Mouse (Mus musculus) bone marrow macrophage, adult 2 months (primary cell): ENCODE results near the gene Trim69. TPM values are rescaled to one million over a fixed set of nuclear protein-coding genes. Genes with fewer than 3 reads are reported as not detected.

Source experiments
- H3K27ac ChIP-seq: 2 replicates; pipeline ENCODE4 v1.5.1; 2012; ENCODE audit warnings: low read depth, low read length; ENCODE audit not compliant: insufficient read depth
- H3K4me1 ChIP-seq: 2 replicates; pipeline ENCODE4 v1.6.1; 2012; ENCODE audit warnings: low read length; ENCODE audit not compliant: control insufficient read depth, insufficient read depth
- H3K4me3 ChIP-seq: 2 replicates; pipeline ENCODE4 v1.5.1; 2012; ENCODE audit warnings: mild to moderate bottlenecking, low read length, moderate library complexity; ENCODE audit not compliant: insufficient read depth
- CTCF ChIP-seq: IDR thresholded peaks from 2 replicates; pipeline ENCODE4 v1.5.1; 2012; ENCODE audit warnings: low read depth, mild to moderate bottlenecking, low read length, moderate library complexity
- POLR2A ChIP-seq: IDR thresholded peaks from 2 replicates; pipeline ENCODE4 v1.6.1; 2012; ENCODE audit warnings: mild to moderate bottlenecking, low read depth, low read length, borderline replicate concordance
- polyA plus RNA-seq: library from polyadenylated mRNA; stranded (reverse); fragments of >200 nt; gene quantifications from 2 replicates; pipeline ENCODE4 v1.2.4, GENCODE M21; 2012; ENCODE audit not compliant: missing spikeins, insufficient read depth, insufficient read length

Gene Trim69
- polyA plus RNA-seq, 1 experiment, result not detected

DNA sequence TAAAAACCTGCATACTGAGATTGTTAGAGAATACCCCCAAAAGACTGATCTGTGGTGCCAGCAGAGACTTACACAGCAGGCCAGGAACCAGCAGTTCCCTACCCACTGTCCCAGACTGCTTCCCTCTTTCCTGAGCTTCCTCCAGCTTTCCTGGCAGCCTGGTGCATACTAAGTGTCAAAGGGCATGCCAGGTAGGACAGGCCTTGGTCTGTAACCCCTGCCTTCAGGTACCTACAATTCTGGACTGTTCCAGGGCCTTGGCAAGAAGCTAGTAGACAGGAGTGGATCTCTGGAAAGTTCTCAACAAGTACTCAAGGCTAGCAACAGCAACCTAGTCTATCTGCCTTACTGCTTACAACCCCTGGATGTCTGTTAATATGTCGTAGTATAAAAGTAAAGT lies 9.3 kb upstream of the Trim69 start:
- TF ChIP-seq POLR2A, result no peak
- TF ChIP-seq CTCF, result no peak
- Histone ChIP-seq H3K4me1 (peaks cover 55% of the 10 kb centered on the region), H3K4me3 (peak overlapping the region; percentile 84; the same call in 1 of the 2 replicates), H3K27ac (no peak overlapping the region)

DNA sequence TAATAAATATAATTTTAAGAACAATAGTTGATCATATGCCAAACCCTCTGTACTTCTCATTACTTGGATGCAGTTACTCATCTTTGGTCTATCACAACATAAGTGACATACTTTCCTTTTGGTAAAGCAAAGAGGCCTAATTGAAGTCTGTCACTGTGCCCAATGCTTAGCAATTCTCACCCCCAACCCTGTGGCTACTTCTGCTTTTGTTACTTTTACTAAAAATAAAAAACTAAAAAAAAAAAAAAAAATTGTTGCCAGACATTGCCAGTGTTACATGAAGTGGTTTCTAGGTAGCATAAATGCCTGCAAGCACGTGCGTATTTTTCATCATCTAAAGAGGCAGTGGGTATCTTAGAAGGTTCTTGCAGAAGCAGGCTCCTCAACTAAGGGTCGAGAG lies 7.7 kb upstream of the Trim69 start:
- H3K27ac ChIP-seq, result peak overlapping the region; percentile 30

DNA sequence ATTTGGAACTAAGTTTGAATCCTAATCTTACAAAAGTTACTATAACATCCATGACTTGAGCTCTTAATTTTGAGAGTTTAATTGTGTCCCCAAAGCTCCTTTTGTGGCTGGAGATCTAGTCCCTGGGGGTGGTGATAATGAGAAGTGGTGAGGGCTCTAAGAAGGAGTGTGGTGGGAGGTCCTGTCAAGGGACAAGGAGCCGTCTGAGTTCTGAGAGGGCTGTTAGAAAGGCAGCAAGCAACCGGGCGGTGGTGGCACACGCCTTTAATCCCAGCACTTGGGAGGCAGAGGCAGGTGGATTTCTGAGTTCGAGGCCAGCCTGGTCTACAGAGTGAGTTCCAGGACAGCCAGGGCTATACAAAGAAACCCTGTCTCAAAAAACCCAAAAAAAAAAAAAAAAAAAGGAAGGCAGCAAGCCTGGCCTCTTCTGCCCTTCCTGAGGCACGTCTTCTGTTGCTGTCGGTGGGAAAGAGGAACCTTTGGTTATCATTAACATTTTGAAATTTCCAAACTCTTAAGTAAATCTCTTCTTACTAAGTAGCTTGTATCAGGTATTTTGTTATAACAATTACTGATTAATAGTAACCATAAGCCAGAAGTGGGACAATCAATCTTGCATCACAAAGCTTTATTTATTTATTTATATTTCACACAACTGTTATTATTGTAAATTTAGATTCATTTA lies 6.7 kb upstream of the Trim69 start:
- no peak overlapping the region for H3K4me3 ChIP-seq
- H3K4me1 ChIP-seq, result peaks cover 58% of the 10 kb centered on the region
- H3K27ac ChIP-seq, result peak overlapping the region; percentile 30
- TF ChIP-seq POLR2A (no peak), CTCF (no peak)

More for the DNA sequence above, 7.7 kb upstream of the Trim69 start:
- H3K4me1 ChIP-seq, result peaks cover 58% of the 10 kb centered on the region
- no peak for TF ChIP-seq POLR2A
- TF ChIP-seq CTCF, result no peak
- H3K4me3 ChIP-seq, result no peak overlapping the region

DNA sequence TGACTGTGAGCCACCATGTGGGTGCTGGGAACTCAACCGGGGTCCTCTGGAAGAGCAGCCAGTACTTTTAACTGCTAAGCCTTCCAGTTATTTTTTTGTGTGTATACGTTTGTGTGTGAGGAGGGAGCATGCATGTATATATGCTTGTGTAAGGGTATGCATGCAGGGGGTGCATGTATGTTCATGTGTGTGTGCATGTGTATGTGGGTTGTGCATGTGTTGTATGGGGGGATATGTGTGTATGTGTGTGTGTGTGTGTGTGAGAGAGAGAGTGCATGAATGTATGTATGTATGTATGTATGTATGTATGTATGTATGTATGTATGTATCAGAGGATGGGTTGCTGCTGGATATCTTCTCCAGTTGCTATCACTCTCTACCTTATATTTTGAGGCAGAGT lies 6.0 kb upstream of the Trim69 start:
- no peak overlapping the region for H3K27ac ChIP-seq
- no peak overlapping the region for H3K4me3 ChIP-seq
- peaks cover 58% of the 10 kb centered on the region for H3K4me1 ChIP-seq
- TF ChIP-seq CTCF (no peak), POLR2A (no peak)

DNA sequence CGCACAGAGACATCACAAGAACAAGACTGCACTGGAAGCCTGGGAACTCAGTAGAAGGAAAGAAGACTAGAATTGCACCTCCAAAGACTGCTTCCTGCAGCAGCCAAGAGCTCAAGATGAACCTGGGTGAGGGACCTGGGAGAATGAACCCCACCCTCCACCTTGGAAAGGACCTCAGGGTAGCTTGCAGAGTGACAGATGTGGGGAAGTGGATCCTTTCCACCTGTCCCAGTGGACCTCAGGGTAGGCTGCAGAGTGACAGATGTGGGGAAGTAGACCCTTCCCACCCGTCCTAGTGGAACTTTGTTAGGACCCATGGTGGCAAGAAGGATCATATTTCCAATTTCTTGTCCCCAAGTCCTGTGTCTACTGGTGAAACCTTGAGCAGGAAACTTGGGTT lies 5.2 kb upstream of the Trim69 start:
- Histone ChIP-seq H3K4me1 (peaks cover 52% of the 10 kb centered on the region), H3K27ac (peak overlapping the region; percentile 42), H3K4me3 (no peak overlapping the region)
- TF ChIP-seq CTCF (no peak), POLR2A (no peak)

DNA sequence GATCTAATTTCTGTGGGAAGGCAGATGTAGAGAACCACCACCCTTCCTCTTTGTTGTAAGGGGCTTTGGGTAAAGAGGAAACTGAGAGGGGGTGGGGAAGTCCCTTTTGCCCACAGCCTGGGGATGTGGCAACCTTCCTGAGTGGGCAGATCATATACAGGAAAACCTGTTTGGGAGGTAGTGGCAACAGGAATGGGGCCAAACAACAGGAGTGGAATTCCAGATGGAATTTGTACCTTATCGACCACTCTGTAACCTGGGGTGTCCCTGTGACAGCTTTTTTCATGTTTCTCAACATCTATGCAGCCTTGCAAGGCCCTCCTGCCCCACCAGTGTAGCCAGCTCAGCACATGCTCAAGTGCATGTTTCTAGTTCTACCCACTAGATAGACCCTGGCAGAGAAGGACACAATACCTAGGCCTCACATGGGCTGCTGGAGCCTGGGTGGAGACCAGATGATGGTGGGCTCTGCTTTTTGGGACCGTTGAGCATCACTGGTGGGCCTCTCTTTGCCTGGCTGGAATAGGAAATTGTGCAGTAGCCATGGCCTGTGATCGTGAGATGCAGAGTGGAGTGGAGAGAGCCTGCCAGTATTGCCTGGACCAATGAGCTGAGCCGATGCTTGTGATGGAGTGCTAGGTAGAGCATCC lies 4.3 kb upstream of the Trim69 start:
- Histone ChIP-seq H3K4me1 (peaks cover 44% of the 10 kb centered on the region), H3K4me3 (no peak overlapping the region), H3K27ac (peak overlapping the region; percentile 20; the same call in 1 of the 2 replicates)
- TF ChIP-seq CTCF (no peak), POLR2A (no peak)

DNA sequence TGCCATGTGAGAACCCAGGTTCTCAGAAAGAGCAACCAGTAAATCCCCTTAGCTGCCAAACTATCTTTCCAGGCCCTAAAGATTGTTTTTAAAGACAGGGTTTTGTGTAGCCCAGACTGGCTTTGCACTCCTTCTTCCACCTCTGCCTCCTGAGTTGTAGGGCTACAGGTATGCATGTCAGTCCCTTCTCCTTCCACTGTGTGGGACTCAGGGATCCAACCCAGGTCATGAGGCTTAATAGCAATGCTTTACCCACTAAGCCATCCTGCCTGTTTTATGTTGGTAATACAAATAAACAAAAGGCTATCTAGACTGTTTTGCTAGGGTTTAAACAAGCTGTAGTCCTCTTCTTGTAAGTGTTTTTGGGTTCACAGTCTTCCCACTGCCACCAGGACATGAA lies 2.9 kb upstream of the Trim69 start:
- H3K4me1 ChIP-seq, result peaks cover 45% of the 10 kb centered on the region
- TF ChIP-seq CTCF, result no peak
- TF ChIP-seq POLR2A, result no peak
- H3K4me3 ChIP-seq, result no peak overlapping the region
- H3K27ac ChIP-seq, result no peak overlapping the region

DNA sequence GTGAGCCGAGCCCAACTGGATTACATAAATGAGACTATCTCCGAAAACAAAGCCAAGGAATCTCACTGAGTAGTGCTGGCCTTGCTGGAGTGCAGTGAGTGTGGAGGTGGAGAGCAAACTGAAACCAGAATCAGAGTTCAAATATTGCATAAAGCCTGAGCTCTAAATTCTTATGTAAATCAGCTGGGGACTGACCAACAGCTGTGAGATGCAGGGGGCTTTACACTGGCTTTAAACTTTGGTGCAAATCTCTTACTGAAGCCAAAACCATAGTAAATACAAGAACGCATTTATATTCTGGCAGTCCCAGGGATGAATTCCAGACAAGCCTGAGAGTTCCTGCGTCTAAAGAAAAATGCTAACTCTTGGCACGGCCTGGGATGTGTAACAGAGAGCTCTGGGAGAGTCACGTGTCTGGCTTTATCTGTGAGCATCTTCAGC lies 2.1 kb upstream of the Trim69 start:
- H3K27ac ChIP-seq, result no peak overlapping the region
- no peak for TF ChIP-seq POLR2A
- no peak for TF ChIP-seq CTCF
- H3K4me3 ChIP-seq, result no peak overlapping the region
- H3K4me1 ChIP-seq, result peaks cover 48% of the 10 kb centered on the region

DNA sequence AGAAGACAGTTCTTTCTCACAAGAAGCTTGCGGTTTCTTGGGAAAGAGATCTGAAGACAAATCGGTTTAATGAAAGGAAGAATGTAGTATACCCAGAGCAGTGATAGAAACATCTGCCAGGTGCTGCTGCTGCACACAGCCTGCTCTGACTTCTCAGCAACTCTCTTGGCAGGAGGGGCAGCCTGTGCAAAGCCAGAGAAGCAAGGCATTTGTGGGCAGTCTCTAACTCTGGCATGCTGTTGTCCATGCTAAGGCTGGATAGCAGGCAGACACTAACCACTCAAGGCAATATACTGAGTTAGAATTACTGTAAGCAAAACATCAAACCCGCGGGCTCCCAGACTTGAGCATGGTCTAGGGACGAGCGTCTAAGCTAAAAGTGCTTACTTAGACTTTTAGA lies 833 bp upstream of the Trim69 start:
- peaks cover 47% of the 10 kb centered on the region for H3K4me1 ChIP-seq
- TF ChIP-seq POLR2A, result no peak
- no peak for TF ChIP-seq CTCF
- no peak overlapping the region for H3K27ac ChIP-seq
- H3K4me3 ChIP-seq, result no peak overlapping the region

DNA sequence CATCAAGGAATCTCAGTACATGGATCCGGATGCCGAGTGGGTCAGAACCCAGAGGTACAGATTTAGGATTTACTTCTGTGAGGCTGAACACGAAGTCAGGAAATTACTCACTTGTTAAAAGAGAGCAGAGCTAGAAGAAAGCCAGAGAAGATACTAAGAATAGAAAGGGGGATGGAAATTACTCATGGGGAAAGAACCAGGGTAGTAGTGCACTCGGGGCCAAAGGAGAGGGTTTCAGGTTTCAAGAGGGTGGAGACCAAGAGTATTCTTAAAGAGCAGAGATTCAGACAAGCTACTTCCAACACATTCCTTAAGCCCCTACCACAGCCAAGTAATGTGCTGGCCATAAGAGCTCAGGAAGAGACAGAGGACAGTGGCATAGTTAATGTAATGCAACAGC lies 1.0 kb downstream of the Trim69 start:
- Histone ChIP-seq H3K27ac (peak overlapping the region; percentile 70), H3K4me1 (peaks cover 42% of the 10 kb centered on the region), H3K4me3 (no peak overlapping the region)
- no peak for TF ChIP-seq POLR2A
- no peak for TF ChIP-seq CTCF
